Mouse (Mus musculus) intestine, postnatal 0 days (tissue): ENCODE results near the gene Calm2. TPM values are rescaled to one million over a fixed set of nuclear protein-coding genes. Genes with fewer than 3 reads are reported as not detected.

Source experiments
- ATAC-seq: fragments of 200-750 bp; cut with Nextera tagmentation; 2 replicates; pipeline ENCODE4 v1.8.0; 2017; ENCODE audit warnings: mild to moderate bottlenecking, moderate TSS enrichment, moderate library complexity
- H3K27ac ChIP-seq: fragments of 300-500 bp; sonication (generic); 2 replicates; pipeline ENCODE4 v1.5.1; 2014; ENCODE audit warnings: mild to moderate bottlenecking, low read depth, low read length, moderate library complexity
- H3K27me3 ChIP-seq: fragments of 300-500 bp; sonication (generic); replicated peaks from 2 replicates; pipeline ENCODE4 v1.6.1; 2014; ENCODE audit warnings: low read length, mixed read lengths; ENCODE audit not compliant: control insufficient read depth, insufficient read depth
- H3K36me3 ChIP-seq: fragments of 300-500 bp; sonication (generic); 2 replicates; pipeline ENCODE4 v1.6.1; 2014; ENCODE audit warnings: mild to moderate bottlenecking, moderate library complexity; ENCODE audit not compliant: control insufficient read depth, insufficient read depth
- H3K4me1 ChIP-seq: fragments of 300-500 bp; sonication (generic); replicated peaks from 2 replicates; pipeline ENCODE4 v1.6.1; 2014; ENCODE audit warnings: antibody characterized with exemption, low read length, mixed read lengths; ENCODE audit not compliant: control insufficient read depth, insufficient read depth
- H3K4me2 ChIP-seq: fragments of 300-500 bp; sonication (generic); replicated peaks from 2 replicates; pipeline ENCODE4 v1.6.1; 2014; ENCODE audit warnings: low read depth, mild to moderate bottlenecking, moderate library complexity
- H3K4me3 ChIP-seq: fragments of 300-500 bp; sonication (generic); 2 replicates; pipeline ENCODE4 v1.5.1; 2014; ENCODE audit warnings: low read depth, low read length
- H3K9ac ChIP-seq: fragments of 300-500 bp; sonication (generic); 2 replicates; pipeline ENCODE4 v1.6.1; 2014; ENCODE audit warnings: mild to moderate bottlenecking, low read depth, low read length
- H3K9me3 ChIP-seq: fragments of 300-500 bp; sonication (generic); 2 replicates; pipeline ENCODE4 v1.6.1; 2016; ENCODE audit warnings: mixed run types; ENCODE audit not compliant: control insufficient read depth
- CTCF ChIP-seq: sonication (generic); IDR thresholded peaks from 2 replicates; pipeline ENCODE4 v1.5.1; 2016; ENCODE audit warnings: low read depth, mild to moderate bottlenecking, control low read depth, antibody characterized with exemption, moderate library complexity
- WGBS: fragments of 180-500 bp; shearing (Covaris S2); extraction: QIAGEN DNeasy Blood & Tissue Kit; methylation state at CpG from one replicate; pipeline ENCODE4 v1.1.7; 2014; 5-methylcytosine and 5-hydroxymethylcytosine counted together
- polyA plus RNA-seq: library from polyadenylated mRNA; unstranded; fragments of >200 nt; fragmentation: Nextera tagmentation; extraction: Ambion mirVana; gene quantifications from 2 replicates; pipeline ENCODE4 v1.2.1, GENCODE M21; 2015

Calm2 gene
- polyA plus RNA-seq, 1 experiment from 2014 or later, result 774 TPM

- TF ChIP-seq CTCF, result no peak
- 0 out of 2 replicates have a peak, but pooled peaks cover 10% of the 10 kb centered on the region for H3K4me1 ChIP-seq
- no peaks in the 10 kb centered on the region for H3K27me3 ChIP-seq
- H3K36me3 ChIP-seq, result peaks cover 2% of the 10 kb centered on the region; the same call in 1 of the 2 replicates
- no peak for ATAC-seq
- H3K9me3 ChIP-seq, result no peaks in the 10 kb centered on the region
- peak overlapping the region; percentile 99 for H3K4me3 ChIP-seq
- peak overlapping the region; percentile 72 for H3K4me2 ChIP-seq
- WGBS, result under 1% methylated on average over 13 of the region's 13 CpGs
- H3K9ac ChIP-seq, result peak overlapping the region; percentile 97
- peak overlapping the region; percentile 95 for H3K27ac ChIP-seq
These were observed 1.3 kb downstream of the Calm2 start for GRCm38 (mm10) chr17:87445337-87445916.

GRCm38 (mm10) chr17:87444763-87445162 lies 2.0 kb downstream of the Calm2 start:
- Histone ChIP-seq H3K4me2 (peak overlapping the region; percentile 57), H3K4me3 (peak overlapping the region; percentile 21), H3K36me3 (peaks cover 5% of the 10 kb centered on the region; the same call in 1 of the 2 replicates), H3K9ac (peak overlapping the region; percentile 17; the same call in 1 of the 2 replicates), H3K9me3 (no peaks in the 10 kb centered on the region), H3K4me1 (peaks cover 14% of the 10 kb centered on the region; the same call in 1 of the 2 replicates), H3K27ac (no peak overlapping the region), H3K27me3 (no peaks in the 10 kb centered on the region)
- 20% methylated on average over 4 of the region's 4 CpGs for WGBS
- no peak for TF ChIP-seq CTCF
- ATAC-seq, result no peak

- peaks cover 5% of the 10 kb centered on the region; the same call in 1 of the 2 replicates for H3K36me3 ChIP-seq
- no peak overlapping the region for H3K4me2 ChIP-seq
- ATAC-seq, result no peak
- H3K9ac ChIP-seq, result no peak overlapping the region
- H3K27me3 ChIP-seq, result no peaks in the 10 kb centered on the region
- H3K4me1 ChIP-seq, result peaks cover 14% of the 10 kb centered on the region; the same call in 1 of the 2 replicates
- WGBS, result 31% methylated on average over 2 of the region's 2 CpGs
- no peaks in the 10 kb centered on the region for H3K9me3 ChIP-seq
- TF ChIP-seq CTCF, result no peak
- H3K27ac ChIP-seq, result no peak overlapping the region
- H3K4me3 ChIP-seq, result no peak overlapping the region
These were observed 5.2 kb downstream of the Calm2 start for GRCm38 (mm10) chr17:87441537-87441936.

- no peak for TF ChIP-seq CTCF
- peaks cover 14% of the 10 kb centered on the region for H3K36me3 ChIP-seq
- WGBS, result 67% methylated on average over 2 of the region's 2 CpGs
- H3K9ac ChIP-seq, result no peak overlapping the region
- no peak overlapping the region for H3K27ac ChIP-seq
- H3K4me2 ChIP-seq, result no peak overlapping the region
- peaks cover 14% of the 10 kb centered on the region; the same call in 1 of the 2 replicates for H3K4me1 ChIP-seq
- ATAC-seq, result no peak
- H3K9me3 ChIP-seq, result no peaks in the 10 kb centered on the region
- H3K27me3 ChIP-seq, result no peaks in the 10 kb centered on the region
- no peak overlapping the region for H3K4me3 ChIP-seq
These were observed 7.3 kb downstream of the Calm2 start for GRCm38 (mm10) chr17:87439441-87439840.

- Histone ChIP-seq H3K9me3 (no peaks in the 10 kb centered on the region), H3K4me2 (no peak overlapping the region), H3K27ac (no peak overlapping the region), H3K4me3 (no peak overlapping the region), H3K4me1 (no peaks in the 10 kb centered on the region), H3K9ac (no peak overlapping the region), H3K36me3 (peaks cover 29% of the 10 kb centered on the region), H3K27me3 (no peaks in the 10 kb centered on the region)
- no peak for TF ChIP-seq CTCF
- 64% methylated on average over 3 of the region's 3 CpGs for WGBS
- no peak for ATAC-seq
These were observed 12.8 kb downstream of the Calm2 start for GRCm38 (mm10) chr17:87433929-87434328.

GRCm38 (mm10) chr17:87432743-87433142 lies 14.0 kb downstream of the Calm2 start:
- Histone ChIP-seq H3K27ac (no peak overlapping the region), H3K4me3 (no peak overlapping the region), H3K36me3 (peaks cover 31% of the 10 kb centered on the region), H3K9me3 (no peaks in the 10 kb centered on the region), H3K4me2 (no peak overlapping the region), H3K9ac (no peak overlapping the region), H3K27me3 (no peaks in the 10 kb centered on the region), H3K4me1 (no peaks in the 10 kb centered on the region)
- TF ChIP-seq CTCF, result no peak
- ATAC-seq, result no peak
- 73% methylated on average over 5 of the region's 5 CpGs for WGBS
